Mouse (Mus musculus): ENCODE results near the gene Coro2b. TPM values are rescaled to one million over a fixed set of nuclear protein-coding genes. Genes with fewer than 3 reads are reported as not detected.
A peak's percentile ranks its signal among the peaks of the same experiment; 100 is the strongest.

Coro2b gene
- total RNA-seq, 2 experiments from 2014 or later: 131 to 136 TPM

GRCm38 (mm10) chr9:62517112-62517957 is 19.5 kb downstream of the Coro2b start:
- no peak for DNase-seq (ENCODE audit: low spot score in 2 of 2)

- DNase-seq (ENCODE audit: low spot score in 2 of 2): no peak
These were observed 21.7 kb downstream of the Coro2b start for GRCm38 (mm10) chr9:62515138-62515537.

GRCm38 (mm10) chr9:62513492-62514133 is 23.2 kb downstream of the Coro2b start:
- no peak for DNase-seq (ENCODE audit: low spot score in 2 of 2)

GRCm38 (mm10) chr9:62510530-62510936 is 26.3 kb downstream of the Coro2b start:
- no peak for DNase-seq (ENCODE audit: low spot score in 2 of 2)

GRCm38 (mm10) chr9:62509617-62510016 is 27.2 kb downstream of the Coro2b start:
- DNase-seq (ENCODE audit: low spot score in 2 of 2): no peak

- no peak for DNase-seq (ENCODE audit: low spot score in 2 of 2)
These were observed 27.9 kb downstream of the Coro2b start for GRCm38 (mm10) chr9:62508740-62509524.

GRCm38 (mm10) chr9:62506467-62507067 is 30.3 kb downstream of the Coro2b start:
- DNase-seq (ENCODE audit: low spot score in 2 of 2): no peak

GRCm38 (mm10) chr9:62504129-62504528 is 32.7 kb downstream of the Coro2b start:
- no peak for DNase-seq (ENCODE audit: low spot score in 2 of 2)

- no peak for DNase-seq (ENCODE audit: low spot score in 2 of 2)
These were observed 34.5 kb downstream of the Coro2b start for GRCm38 (mm10) chr9:62502361-62502760.

GRCm38 (mm10) chr9:62501566-62501965 is 35.3 kb downstream of the Coro2b start:
- DNase-seq (ENCODE audit: low spot score in 2 of 2): no peak

- no peak for DNase-seq (ENCODE audit: low spot score in 2 of 2)
These were observed 36.8 kb downstream of the Coro2b start for GRCm38 (mm10) chr9:62500007-62500406.

- no peak for DNase-seq (ENCODE audit: low spot score in 2 of 2)
These were observed 37.9 kb downstream of the Coro2b start for GRCm38 (mm10) chr9:62498945-62499344.

GRCm38 (mm10) chr9:62497135-62498092 is 39.4 kb downstream of the Coro2b start:
- DNase-seq (ENCODE audit: low spot score in 2 of 2): no peak

GRCm38 (mm10) chr9:62492306-62492990 is 44.4 kb downstream of the Coro2b start:
- DNase-seq (ENCODE audit: low spot score in 2 of 2): no peak

- no peak for DNase-seq (ENCODE audit: low spot score in 2 of 2)
These were observed 45.2 kb downstream of the Coro2b start for GRCm38 (mm10) chr9:62491611-62492010.

GRCm38 (mm10) chr9:62491104-62491503 is 45.7 kb downstream of the Coro2b start:
- no peak for DNase-seq (ENCODE audit: low spot score in 2 of 2)

- DNase-seq (ENCODE audit: low spot score in 2 of 2): peak; percentile 57 to 65
These were observed 52.7 kb downstream of the Coro2b start for GRCm38 (mm10) chr9:62484107-62484506.

- DNase-seq (ENCODE audit: low spot score in 2 of 2): no peak
These were observed 54.1 kb downstream of the Coro2b start for GRCm38 (mm10) chr9:62482788-62483187.

GRCm38 (mm10) chr9:62480898-62481642 is 55.8 kb downstream of the Coro2b start:
- DNase-seq (ENCODE audit: low spot score in 2 of 2): no peak

Data from layer of hippocampus, postnatal 10 days (tissue).